Mouse (Mus musculus): ENCODE results near the gene Gstt3. TPM values are rescaled to one million over a fixed set of nuclear protein-coding genes. Genes with fewer than 3 reads are reported as not detected.
"Not testable (repeated sequence)": the region's sequence is repeated elsewhere in the genome, so short reads cannot be mapped to it uniquely, and the experiment has no call there.

The Gstt3 gene
- total RNA-seq, 2 experiments from 2014 or later, result 1.6 to 1.8 TPM

DNA sequence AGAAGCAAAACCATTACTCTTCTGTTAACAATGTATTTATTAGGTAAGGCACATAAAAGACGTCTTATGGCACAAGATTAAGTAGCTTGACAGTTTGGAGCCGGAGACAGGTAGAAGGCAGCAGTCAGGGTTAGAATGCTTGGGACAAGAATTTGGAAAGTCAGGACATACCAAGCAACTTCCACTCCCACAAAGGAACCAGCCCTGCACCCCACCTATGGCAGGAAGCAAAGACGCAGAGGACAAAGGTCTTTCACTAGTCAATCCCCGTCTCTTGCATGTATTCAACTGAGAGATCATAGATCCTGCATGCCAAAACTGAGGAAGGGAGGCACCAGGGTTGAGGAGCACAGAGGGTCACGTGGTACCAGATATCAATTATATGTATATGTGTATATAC lies 7.1 kb downstream of the Gstt3 start:
- TF ChIP-seq CTCF (conservative IDR thresholded peaks at IDR 0.05), result no peak
- no peak overlapping the region for H3K27ac ChIP-seq
- no peak for DNase-seq (ENCODE audit: low spot score in 2 of 2)
- no peak overlapping the region for H3K4me3 ChIP-seq

DNA sequence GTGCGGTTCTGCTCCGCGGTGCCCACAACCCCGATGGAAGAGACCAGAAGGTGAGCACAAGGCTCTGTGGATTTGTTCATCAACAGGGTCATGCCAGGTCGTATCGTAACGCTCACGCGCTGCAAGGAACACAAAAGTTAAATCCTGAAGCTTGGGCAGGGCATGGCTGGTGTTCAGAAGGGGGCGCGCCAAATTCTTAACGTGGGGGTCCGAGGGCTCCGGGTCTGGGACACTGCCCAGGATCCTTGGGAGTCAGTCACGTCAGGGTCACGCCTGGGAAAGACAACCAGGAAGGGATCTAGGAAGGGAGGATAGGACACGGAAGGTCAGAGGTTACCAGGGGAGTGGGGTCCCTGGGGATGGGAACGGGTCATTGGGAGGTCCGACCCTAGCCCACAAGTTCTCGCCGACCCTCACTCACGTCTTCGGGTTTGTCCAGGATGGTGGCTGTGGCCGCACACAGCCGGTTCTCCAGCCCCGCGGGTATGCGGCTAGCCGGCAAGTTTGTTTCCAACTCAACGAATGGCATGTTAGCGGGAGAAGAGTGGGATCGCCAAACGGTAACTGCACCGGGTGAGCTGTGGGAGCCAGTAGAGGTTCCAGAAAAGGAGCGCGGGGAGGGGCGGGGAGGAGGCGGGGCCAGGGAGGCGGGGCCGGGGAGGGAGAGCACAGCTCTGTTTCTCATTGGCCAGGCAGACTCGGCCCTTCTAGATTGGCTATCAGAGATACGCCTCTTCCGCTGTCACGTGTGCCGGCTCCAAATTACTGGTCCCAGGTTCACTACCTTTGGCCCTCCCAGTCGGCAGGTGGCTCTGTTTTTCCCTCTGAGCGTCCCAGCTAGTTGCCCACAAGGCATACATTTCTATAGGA lies 8.2 kb downstream of the Gstt3 start, which contains the start of gene Ddt:
Ddt (minus strand) TSS at position 620 of the 870 bp plus-strand sequence.
- H3K27ac ChIP-seq, result peak within 1 kb of the TSS; percentile 85
- DNase-seq (ENCODE audit: low spot score in 2 of 2), result peak; percentile 83 to 88
- H3K4me3 ChIP-seq, result peak within 1 kb of the TSS; percentile 75
- peak; percentile 54 for TF ChIP-seq CTCF (conservative IDR thresholded peaks at IDR 0.05)

DNA sequence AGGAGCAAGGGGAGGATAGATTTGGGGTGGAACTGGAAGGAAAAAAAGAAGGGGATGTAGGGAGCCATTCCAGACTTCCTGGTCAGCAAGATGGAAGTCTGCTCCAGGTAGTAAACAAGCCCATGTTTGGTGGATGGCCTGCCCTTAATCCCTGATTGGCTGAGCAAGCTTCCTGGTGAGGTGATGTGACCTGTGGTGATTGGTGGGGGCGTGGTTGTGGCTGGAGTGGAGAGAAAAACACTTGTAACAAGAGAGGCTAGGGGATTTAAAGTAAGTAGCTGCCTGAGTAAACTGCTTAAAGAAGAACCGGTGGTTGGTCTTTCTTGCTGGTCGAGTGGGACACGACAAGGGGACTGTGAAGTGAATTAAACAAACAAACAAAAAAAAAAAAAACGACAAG lies 13.5 kb downstream of the Gstt3 start:
- DNase-seq (ENCODE audit: low spot score in 2 of 2); H3K27ac ChIP-seq; H3K4me3 ChIP-seq: not testable (repeated sequence)

- DNase-seq (ENCODE audit: low spot score in 2 of 2), result no peak
- no peak overlapping the region for H3K27ac ChIP-seq
- TF ChIP-seq CTCF (conservative IDR thresholded peaks at IDR 0.05), result no peak
- H3K4me3 ChIP-seq, result no peak overlapping the region
These were observed 14.4 kb downstream of the Gstt3 start for GRCm38 (mm10) chr10:75766856-75767255.

DNA sequence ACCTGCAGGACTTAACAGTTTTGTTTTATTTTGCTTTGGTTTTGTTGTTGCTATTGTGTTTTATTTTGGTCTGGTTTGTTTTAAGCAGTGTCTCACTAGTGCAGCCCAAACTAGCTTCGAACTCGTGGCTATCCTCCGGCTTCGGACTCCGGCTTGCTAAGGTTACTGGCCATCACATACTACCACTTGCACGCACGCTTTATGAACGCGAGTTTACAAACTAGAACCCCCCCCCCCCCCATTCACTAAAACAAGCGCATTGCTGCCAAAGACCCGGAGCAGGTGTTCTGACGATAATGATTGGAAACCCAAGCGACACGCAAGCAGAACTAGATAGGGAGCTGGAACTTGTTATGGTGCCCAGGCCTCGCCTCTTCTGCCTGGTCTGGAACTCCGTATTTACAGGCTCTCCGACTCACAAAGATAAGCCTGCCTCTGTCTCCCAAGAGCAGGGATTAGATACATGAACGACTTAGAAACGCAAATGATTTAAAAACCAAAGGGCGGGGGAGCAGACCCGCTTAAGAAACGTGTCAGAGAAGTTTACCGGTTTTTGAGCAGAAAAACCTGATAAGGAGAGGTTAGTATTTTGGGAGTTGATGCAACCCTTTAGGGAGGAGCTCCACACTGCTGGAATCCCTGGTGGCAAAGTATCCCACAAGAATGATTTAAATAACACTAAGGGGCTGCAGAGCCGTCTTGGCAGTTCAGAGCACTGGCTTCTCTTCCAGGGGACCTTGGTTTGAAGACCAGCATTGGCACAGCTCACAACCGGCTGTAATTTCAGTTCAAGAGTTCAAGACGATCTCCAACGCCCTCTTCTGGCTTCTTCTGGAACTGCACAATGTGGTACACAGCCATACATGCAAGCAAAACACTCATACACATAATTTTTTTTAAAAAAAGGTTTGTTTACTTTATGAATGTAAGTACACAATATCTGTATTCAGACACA lies 16.4 kb downstream of the Gstt3 start:
- DNase-seq (ENCODE audit: low spot score in 2 of 2), result peak; percentile 37 to 60
- TF ChIP-seq CTCF (conservative IDR thresholded peaks at IDR 0.05), result peak; percentile 84
- Histone ChIP-seq H3K27ac (peak overlapping the region; percentile 77), H3K4me3 (peak overlapping the region; percentile 80)

DNA sequence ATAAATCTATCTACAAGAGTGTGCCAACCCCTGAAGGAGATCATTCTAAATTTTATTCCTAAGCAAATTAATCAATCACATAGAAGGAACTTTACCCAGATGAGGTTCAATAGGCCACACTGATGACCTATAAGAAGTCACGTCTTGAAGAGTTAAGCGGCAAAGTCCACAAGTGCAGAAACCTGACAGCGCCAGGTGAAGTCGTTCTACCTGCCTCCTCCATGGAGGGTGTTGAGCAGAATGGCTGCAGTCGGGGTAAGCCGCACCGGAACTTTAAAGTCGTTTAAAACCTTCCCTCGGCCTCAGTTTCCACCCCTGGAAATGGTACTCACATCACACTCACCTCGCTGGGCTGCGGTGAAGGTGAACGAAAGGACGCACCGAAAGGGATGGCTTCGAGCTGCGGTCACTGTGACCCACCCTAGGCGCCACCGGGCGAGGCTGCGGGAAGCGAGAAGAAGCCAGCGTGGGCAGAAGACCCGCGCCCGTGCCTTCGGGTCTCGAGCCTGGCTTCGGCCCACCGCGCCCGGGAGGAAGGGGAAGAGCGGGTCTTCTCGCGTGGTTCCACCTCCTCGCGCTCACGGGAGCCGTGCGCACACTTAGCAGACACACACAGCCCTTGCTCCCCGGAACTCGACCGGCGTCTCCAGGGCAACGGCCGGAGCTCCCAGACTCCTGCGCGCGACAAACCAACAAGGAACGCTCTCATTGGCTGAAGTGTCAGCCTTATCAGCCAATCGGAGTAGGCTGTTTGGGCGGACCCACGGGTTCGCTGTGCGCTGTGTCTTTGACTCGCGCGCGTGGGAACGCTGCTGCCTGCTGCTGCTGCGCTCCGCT lies 17.3 kb downstream of the Gstt3 start, which contains the start of gene Cabin1:
Cabin1 (minus strand) TSS at position 660 of the 837 bp plus-strand sequence.
- Histone ChIP-seq H3K27ac (peak within 1 kb of the TSS; percentile 77), H3K4me3 (peak within 1 kb of the TSS; percentile 80)
- peak; percentile 98 for DNase-seq (ENCODE audit: low spot score in 2 of 2)
- no peak for TF ChIP-seq CTCF (conservative IDR thresholded peaks at IDR 0.05)

- no peak for DNase-seq (ENCODE audit: low spot score in 2 of 2)
- Histone ChIP-seq H3K27ac (no peak overlapping the region), H3K4me3 (no peak overlapping the region)
- no peak for TF ChIP-seq CTCF (conservative IDR thresholded peaks at IDR 0.05)
These were observed 18.8 kb downstream of the Gstt3 start for GRCm38 (mm10) chr10:75762413-75762812.

- no peak overlapping the region for H3K27ac ChIP-seq
- DNase-seq (ENCODE audit: low spot score in 2 of 2), result no peak
- TF ChIP-seq CTCF (conservative IDR thresholded peaks at IDR 0.05), result peak; percentile 47
- no peak overlapping the region for H3K4me3 ChIP-seq
These were observed 20.9 kb downstream of the Gstt3 start for GRCm38 (mm10) chr10:75760311-75760710.

GRCm38 (mm10) chr10:75756719-75757118 lies 24.5 kb downstream of the Gstt3 start:
- no peak overlapping the region for H3K4me3 ChIP-seq

DNA sequence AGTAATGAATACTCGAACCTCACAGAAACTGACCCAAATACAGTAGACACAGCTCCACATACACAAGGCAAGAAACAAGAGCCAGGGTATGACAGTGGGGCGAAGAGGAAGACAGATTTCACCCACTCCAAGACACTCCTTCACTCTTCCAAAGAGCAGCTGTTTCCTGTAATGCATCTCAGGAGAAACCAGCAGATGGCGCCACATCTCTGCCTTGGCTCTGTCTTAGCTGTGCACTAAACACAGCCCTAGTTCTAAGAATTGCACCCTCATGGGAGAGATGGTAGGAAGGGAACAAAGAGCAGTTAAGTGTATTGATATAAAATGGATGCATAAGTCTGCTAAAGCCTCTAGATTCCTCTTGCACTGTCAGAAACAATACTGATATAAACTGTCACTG lies 37.2 kb downstream of the Gstt3 start:
- Histone ChIP-seq H3K4me3 (no peak overlapping the region), H3K27ac (peak overlapping the region; percentile 85)
- peak; percentile 97 for TF ChIP-seq CTCF (conservative IDR thresholded peaks at IDR 0.05)
- DNase-seq (ENCODE audit: low spot score in 2 of 2), result peak; percentile 81 to 84

More at GRCm38 (mm10) chr10:75756719-75757118, 24.5 kb downstream of the Gstt3 start:
- H3K27ac ChIP-seq, result no peak overlapping the region
- DNase-seq (ENCODE audit: low spot score in 2 of 2), result no peak
- no peak for TF ChIP-seq CTCF (conservative IDR thresholded peaks at IDR 0.05)

DNA sequence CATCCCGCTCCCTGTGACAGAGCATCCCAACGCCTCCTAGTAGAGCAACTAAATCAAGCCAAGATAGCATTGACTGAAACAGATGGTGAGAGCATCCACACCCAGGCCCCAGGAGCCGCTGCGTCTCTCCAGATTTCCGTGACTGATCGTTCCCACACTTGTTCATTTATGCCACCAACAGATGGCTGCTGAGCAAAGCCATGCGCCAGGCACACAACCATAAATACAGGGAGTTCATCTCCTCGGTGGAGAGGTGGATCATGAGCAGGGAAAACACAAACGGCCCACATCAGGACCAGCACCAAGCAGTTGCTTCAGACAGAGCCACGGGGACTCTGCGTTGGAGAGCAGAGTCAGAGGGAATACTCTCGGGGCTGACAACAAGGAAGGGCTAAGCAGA lies 37.8 kb downstream of the Gstt3 start:
- Histone ChIP-seq H3K27ac (peak overlapping the region; percentile 85), H3K4me3 (peak overlapping the region; percentile 24; the same call in 1 of the 2 replicates)
- DNase-seq (ENCODE audit: low spot score in 2 of 2), result peak; percentile 75 to 83
- no peak for TF ChIP-seq CTCF (conservative IDR thresholded peaks at IDR 0.05)

DNA sequence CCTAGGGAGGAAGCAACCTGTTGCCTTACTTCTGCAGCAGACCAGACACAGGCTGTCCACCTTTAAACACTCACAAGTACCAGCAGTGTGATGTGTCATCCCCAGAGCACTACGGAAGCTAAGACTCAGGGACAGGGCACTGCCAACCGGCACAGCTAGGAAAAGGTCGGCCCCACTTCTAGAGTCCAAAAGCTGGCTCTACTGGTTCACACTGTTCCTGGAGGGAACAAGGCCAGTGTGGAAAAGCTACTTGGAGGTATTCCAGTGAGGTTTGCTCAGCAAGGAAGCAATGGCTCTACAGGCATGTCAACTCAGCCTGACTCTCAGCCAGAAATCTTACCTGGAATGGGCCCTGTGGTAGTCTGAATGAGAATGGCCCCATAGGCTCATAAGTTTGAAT lies 40.3 kb downstream of the Gstt3 start:
- no peak for TF ChIP-seq CTCF (conservative IDR thresholded peaks at IDR 0.05)
- DNase-seq (ENCODE audit: low spot score in 2 of 2), result no peak
- Histone ChIP-seq H3K27ac (no peak overlapping the region), H3K4me3 (no peak overlapping the region)
